Mouse (Mus musculus): ENCODE data around the gene Zbtb1.
A peak's percentile ranks its signal among the peaks of the same experiment; 100 is the strongest.

The Zbtb1 gene

GRCm38 (mm10) chr12:76368790-76369205 lies 1.3 kb upstream of the Zbtb1 start:
- DNase-seq (ENCODE audit: extremely low read depth, low read depth, low spot score): no peak

DNA sequence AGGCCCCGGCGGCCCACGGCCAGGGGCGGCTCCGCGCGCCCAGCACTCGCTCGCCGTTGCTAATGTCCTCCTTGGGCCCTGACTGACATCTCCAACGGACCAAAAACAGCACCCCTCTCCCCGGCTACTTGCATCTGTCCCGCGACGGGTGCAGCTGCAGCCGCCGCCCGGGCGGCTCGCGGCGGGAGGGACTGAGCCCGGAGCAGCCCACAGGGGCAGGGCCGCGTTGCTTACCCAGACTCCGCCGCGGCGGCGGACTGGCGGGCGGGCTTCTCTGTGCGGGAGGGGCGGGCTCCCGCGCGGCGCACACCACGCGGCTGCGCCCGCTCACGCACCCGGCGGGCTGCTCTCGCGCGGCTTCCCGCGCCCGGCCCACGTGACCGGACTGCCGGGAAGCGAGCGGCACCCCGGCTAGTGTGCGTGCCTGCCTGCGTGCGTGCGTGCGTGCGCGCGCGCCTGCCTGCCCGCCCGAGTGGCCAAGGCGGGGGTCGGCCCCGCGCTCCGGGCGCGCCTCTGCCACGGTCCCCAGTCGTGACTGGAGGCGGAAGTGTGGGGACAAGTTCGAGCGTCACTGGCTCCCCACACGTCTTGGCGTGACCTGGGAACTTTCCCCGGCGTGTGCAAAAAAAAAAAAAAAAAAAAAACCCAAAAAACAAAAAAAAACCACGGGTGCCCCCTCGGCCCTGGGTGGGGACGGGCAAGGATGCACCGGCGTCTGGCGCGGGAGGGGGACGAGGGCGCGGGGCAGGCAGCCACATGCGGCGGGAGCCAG lies 674 bp upstream of the Zbtb1 start, which contains the start of gene Zbtb25:
Gene Zbtb25, minus strand, starts transcription at position 397 of the 772 bp plus-strand sequence.
- no peak for DNase-seq (ENCODE audit: extremely low read depth, low read depth, low spot score)

DNA sequence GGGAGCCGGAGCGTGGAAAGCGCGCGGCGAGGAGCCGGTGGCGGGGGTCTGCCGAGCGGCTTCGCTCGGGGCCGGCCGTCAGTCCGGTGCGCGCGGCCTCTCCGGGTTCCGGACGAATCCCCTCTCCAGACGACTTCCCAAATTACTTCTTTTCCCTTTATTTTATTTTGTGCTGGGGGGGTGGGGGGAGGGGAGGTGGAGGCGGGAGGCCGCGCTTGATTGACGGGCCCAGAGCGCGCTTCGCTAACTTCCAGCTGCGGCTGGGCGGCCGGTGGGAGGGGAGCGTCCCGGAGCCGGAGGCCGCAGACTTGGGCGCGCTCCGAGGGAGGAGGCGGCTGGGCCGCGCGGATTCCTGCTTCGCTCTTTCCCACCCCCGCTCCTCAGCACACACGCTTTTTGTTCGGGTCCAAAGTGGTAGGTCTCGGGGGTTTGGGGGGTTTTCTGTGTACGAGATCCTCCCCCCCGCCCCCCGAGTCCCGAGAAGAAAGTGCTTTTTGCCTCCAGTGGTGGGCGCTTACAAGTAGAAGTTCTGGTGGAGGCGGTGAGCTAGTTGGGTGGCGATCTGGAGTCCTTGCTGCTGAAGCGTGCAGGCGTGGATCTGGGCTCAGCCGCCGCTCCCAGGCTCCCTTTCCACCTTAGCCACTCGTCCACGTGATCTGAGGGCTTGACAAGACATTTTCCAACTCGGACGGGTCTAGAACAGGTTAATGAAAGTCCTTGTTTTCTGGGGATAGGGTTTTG lies 935 bp downstream of the Zbtb1 start:
- no peak for DNase-seq (ENCODE audit: extremely low read depth, low read depth, low spot score)

DNA sequence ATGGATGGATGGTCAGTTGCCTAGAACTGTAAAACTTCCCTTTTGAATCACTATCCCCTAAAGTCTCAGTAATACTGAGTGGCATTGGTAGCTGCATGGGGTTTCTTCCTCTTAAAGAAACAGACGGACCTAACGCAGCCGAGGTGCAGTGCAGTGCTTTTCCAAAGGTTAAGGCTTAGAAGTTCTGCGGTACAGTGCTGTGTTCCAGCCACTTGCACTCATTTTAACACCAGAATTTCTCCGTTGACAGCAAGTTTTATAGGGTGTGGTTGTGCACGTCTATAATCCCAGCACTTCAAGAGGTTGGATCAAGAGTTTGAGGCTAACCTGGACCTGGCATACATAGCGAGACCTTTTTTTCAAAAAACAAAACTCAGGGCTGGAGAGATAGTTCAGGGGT lies 2.0 kb downstream of the Zbtb1 start:
- DNase-seq (ENCODE audit: extremely low read depth, low read depth, low spot score): no peak

DNA sequence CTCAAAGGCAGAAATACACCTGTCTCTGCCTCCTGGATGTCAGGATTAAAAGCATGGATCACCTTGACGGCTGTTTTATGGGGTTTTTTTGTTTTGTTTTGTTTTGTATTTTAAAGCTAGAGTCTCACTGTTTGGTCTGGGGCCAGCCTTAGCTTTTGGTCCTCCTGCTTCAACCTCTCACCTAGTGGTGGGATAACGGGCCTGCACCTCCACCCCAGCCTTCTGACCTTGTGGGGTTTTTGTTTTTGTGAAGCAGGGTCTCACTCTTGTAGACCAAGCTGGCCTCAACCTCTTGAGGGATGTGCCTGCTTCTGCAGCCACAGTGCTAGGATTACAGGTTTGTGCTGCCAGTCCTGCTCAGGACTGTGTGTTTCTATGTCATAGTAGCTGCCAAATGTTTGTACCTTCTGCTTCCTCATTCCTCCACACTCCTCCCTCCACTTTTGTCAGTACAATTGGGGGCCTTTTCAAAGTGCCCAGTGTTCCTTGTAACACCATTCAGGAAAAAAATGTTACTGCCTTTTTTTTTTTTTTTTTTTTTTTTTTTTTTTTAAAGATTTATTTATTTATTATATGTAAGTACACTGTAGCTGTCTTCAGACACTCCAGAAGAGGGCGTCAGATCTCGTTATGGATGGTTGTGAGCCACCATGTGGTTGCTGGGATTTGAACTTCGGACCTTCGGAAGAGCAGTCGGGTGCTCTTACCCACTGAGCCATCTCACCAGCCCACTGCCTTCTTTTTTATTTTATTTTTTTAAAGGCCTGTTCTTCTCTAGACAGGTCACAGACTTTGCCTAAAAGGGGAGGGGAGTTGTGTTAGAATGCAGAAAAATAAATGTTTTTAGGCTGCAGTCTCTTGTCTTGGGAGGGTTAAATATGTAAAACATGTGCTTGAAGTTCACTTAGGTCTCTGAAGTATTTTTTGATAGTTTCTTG lies 3.1 kb downstream of the Zbtb1 start:
- no peak for DNase-seq (ENCODE audit: extremely low read depth, low read depth, low spot score)

GRCm38 (mm10) chr12:76373991-76374390 lies 3.9 kb downstream of the Zbtb1 start:
- DNase-seq (ENCODE audit: extremely low read depth, low read depth, low spot score): no peak

GRCm38 (mm10) chr12:76374911-76375310 lies 4.8 kb downstream of the Zbtb1 start:
- DNase-seq (ENCODE audit: extremely low read depth, low read depth, low spot score): no peak

DNA sequence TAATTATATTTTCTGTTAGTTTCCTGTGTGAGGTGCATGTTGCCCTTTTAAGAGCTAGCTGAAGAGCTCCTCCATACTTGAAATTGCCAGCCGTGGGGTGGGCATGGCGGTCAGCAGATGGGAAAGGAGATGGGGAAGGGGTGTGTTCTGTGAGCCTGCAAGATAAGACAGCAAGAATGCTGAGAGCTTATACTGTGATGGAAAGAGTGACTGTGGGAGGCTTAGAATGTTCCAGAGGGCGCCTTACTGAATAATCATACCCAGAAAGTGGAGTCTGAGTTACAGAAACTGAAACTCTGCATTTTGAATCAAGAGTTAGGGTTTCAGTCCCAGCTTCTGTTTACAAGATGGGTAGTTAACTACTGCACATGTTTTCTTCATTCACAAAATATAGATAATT lies 5.4 kb downstream of the Zbtb1 start:
- no peak for DNase-seq (ENCODE audit: extremely low read depth, low read depth, low spot score)

DNA sequence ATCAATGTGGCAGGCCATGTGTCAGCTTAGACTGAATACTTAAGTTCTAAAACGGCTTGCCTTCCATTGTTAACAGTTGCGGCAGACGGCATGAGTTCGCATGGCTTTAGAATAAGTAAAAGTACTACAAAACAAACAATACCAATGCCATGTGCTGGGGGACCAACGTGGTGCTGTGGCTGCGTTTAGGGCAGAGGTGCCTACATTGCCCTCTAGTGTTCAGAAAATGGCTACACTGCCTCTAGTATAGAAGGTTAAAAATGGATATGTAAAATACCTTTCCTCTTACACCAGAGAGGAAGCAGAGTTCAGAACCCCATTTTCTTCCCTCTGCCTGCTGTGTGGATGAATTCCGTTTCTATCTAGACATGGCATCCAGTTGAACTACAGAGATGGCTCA lies 6.6 kb downstream of the Zbtb1 start:
- DNase-seq (ENCODE audit: extremely low read depth, low read depth, low spot score): no peak

DNA sequence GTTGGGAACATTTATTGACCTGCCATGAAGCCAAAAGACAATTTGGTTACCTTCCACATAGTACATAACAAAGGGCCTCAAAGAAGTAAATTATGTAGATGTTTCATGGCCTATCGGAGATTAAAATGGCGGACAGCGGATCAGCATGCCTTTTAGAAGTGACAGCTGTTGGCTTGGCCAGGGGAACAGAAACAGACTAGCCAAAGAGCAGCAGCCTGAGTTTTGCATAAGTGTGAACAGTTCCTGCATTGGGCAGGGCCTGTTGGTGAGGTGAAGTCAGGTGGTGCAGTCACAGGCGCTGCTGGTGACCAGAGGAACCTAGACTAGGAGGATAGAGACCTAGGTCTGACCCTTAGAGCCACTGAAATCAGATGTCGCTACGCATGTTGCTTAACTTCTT lies 7.0 kb downstream of the Zbtb1 start:
- DNase-seq (ENCODE audit: extremely low read depth, low read depth, low spot score): no peak

GRCm38 (mm10) chr12:76377726-76378125 lies 7.7 kb downstream of the Zbtb1 start:
- no peak for DNase-seq (ENCODE audit: extremely low read depth, low read depth, low spot score)

- no peak for DNase-seq (ENCODE audit: extremely low read depth, low read depth, low spot score)
Measured at GRCm38 (mm10) chr12:76378556-76378955, 8.5 kb downstream of the Zbtb1 start.

GRCm38 (mm10) chr12:76380151-76380550 lies 10.1 kb downstream of the Zbtb1 start:
- no peak for DNase-seq (ENCODE audit: extremely low read depth, low read depth, low spot score)

GRCm38 (mm10) chr12:76385342-76385741 lies 15.3 kb downstream of the Zbtb1 start:
- no peak for DNase-seq (ENCODE audit: extremely low read depth, low read depth, low spot score)

GRCm38 (mm10) chr12:76388794-76389193 lies 18.7 kb downstream of the Zbtb1 start:
- DNase-seq (ENCODE audit: extremely low read depth, low read depth, low spot score): no peak

DNA sequence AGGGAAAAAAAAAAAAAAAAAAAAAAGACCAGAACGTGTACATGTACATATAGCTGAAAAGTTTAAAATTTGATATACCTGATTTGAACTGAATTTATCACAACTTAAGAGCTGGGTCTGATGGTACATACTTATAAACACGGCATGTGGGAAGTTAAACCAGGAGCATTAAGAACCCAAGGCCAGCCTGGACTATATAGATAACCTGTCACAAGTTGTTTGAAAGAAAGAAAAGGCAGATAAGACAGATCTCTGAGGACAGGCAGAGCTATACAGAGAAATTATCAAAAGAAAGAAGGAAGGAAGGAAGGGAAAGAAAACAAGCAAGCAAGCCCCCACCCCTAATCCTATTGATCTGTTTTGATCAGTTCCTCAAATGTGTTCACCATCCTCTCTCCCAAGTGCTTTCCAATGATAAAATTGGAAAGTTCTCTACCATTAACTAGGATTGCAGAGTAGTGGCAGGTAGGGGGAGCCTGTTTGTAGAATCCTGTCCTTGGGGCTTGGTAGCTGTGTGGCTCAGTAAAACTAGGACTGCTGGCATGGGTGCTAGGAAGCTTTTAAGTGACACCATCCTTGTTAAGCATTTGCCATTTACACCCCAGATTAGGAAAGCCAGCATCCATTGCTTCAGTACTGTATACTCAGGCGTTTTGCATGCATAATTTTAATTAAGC lies 21.7 kb downstream of the Zbtb1 start:
- no peak for DNase-seq (ENCODE audit: extremely low read depth, low read depth, low spot score)

DNA sequence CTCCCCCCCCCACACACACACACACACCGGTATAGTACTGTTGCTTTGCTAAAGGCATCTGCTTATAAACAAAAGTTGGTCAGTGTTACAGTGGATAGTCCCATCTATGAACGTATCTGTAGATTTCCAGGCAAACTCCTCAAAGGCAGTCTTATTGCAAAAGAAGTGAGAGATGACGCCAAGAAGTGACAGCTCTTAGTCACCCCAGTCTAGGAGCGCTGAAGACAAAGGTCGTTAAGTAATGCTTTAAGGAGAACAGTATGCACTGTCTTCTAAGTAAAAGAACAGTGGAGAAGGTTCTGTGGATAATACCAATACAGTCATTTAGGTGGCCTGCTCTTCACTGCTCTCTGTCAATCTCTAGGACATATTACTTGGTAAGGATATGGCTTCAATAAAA lies 22.9 kb downstream of the Zbtb1 start:
- DNase-seq (ENCODE audit: extremely low read depth, low read depth, low spot score): peak; percentile 45

DNA sequence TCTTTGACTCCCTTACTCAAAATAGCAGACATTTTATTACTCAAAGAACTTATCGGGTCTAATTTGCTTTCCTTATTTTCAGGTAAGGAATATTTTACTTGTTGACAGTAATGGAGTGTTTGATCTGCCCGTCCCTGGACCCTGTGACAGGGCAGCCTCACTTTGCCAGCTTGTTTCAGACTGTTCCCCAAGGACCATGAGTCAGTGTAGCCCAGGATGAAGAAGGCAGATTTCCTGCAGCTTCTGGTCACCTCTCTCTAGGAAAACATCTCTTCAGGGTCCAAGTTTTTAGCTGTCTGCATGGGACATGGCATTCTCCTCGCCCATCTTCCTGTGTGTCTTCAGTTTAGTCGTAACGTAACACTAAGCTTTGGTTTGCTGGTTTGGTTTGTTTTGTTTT lies 27.2 kb downstream of the Zbtb1 start:
- no peak for DNase-seq (ENCODE audit: extremely low read depth, low read depth, low spot score)

GRCm38 (mm10) chr12:76401674-76402073 lies 31.6 kb downstream of the Zbtb1 start:
- no peak for DNase-seq (ENCODE audit: extremely low read depth, low read depth, low spot score)

- DNase-seq (ENCODE audit: extremely low read depth, low read depth, low spot score): no peak
Measured at GRCm38 (mm10) chr12:76402991-76403885, 33.2 kb downstream of the Zbtb1 start.

All from fat pad, adult 2 months (tissue).